Mouse (Mus musculus) right cerebral cortex, postnatal 25 days (tissue): ENCODE measurements around the gene Insig2.

ENCODE experiments used
- DNase-seq: peaks from one replicate; pipeline ENCODE4 v3.0.0; 2022

Gene Insig2

GRCm38 (mm10) chr1:121323501-121323900, 8.9 kb downstream of the Insig2 start:
- no peak for DNase-seq

GRCm38 (mm10) chr1:121314766-121315428, 17.5 kb downstream of the Insig2 start:
- no peak for DNase-seq

- DNase-seq = no peak
These were observed 19.2 kb downstream of the Insig2 start for GRCm38 (mm10) chr1:121313181-121313580.

GRCm38 (mm10) chr1:121312326-121312725, 20.1 kb downstream of the Insig2 start:
- no peak for DNase-seq

GRCm38 (mm10) chr1:121296717-121297255, 35.6 kb downstream of the Insig2 start:
- DNase-seq = no peak

- DNase-seq = no peak
These were observed 38.8 kb downstream of the Insig2 start for GRCm38 (mm10) chr1:121293571-121293970.

- no peak for DNase-seq
These were observed 41.5 kb downstream of the Insig2 start for GRCm38 (mm10) chr1:121290841-121291240.

- peak; percentile 27 for DNase-seq
These were observed 42.0 kb downstream of the Insig2 start for GRCm38 (mm10) chr1:121290340-121290739.

- no peak for DNase-seq
These were observed 48.2 kb downstream of the Insig2 start for GRCm38 (mm10) chr1:121284197-121284596.

- no peak for DNase-seq
These were observed 51.9 kb downstream of the Insig2 start for GRCm38 (mm10) chr1:121280501-121280900.

GRCm38 (mm10) chr1:121278370-121278769, 54.0 kb downstream of the Insig2 start:
- no peak for DNase-seq

- no peak for DNase-seq
These were observed 54.9 kb downstream of the Insig2 start for GRCm38 (mm10) chr1:121277466-121277865.

GRCm38 (mm10) chr1:121275961-121276506, 56.4 kb downstream of the Insig2 start:
- DNase-seq = no peak

- no peak for DNase-seq
These were observed 72.1 kb downstream of the Insig2 start for GRCm38 (mm10) chr1:121260171-121260741.
